Mouse (Mus musculus) myocyte (in vitro differentiated cells): ENCODE measurements around the gene Styx.

ENCODE experiments used
- MYOG ChIP-seq, 3 experiments: IDR thresholded peaks; one replicate each; pipeline ENCODE4 v1.6.1; 2011; ENCODE audit warnings: control low read depth in 2 of 3, low read depth in 2 of 3, mild to moderate bottlenecking in 2 of 3; ENCODE audit not compliant: insufficient read length in 2 of 3, control insufficient read depth in 1 of 3, insufficient read depth in 1 of 3
- POLR2A ChIP-seq: IDR thresholded peaks from one replicate; pipeline ENCODE4 v1.6.1; 2011; ENCODE audit warnings: low read depth, mild to moderate bottlenecking, control low read depth, moderate library complexity; ENCODE audit not compliant: insufficient read length
- POLR2AphosphoS2 ChIP-seq: IDR thresholded peaks from one replicate; pipeline ENCODE4 v1.6.1; 2011; ENCODE audit warnings: low read depth, control low read depth; ENCODE audit not compliant: insufficient read length
- TCF12 ChIP-seq: IDR thresholded peaks from one replicate; pipeline ENCODE4 v1.6.1; 2011; ENCODE audit warnings: mild to moderate bottlenecking, control low read depth; ENCODE audit not compliant: poor library complexity, insufficient read depth, severe bottlenecking

GRCm38 (mm10) chr14:45329589-45330181 is 21.2 kb upstream of the Styx start, which contains the start of gene Psmc6:
- TF ChIP-seq MYOG (IDR thresholded peaks at IDR 0.05; ENCODE audit: control insufficient read depth in 1 of 3, insufficient read depth in 1 of 3, insufficient read length in 2 of 3, low read depth in 2 of 3) (no peak), POLR2AphosphoS2 (peak; percentile 78), TCF12 (no peak), POLR2A (peak; percentile 67)
